Mouse (Mus musculus) erythroblast, embryonic 14.5 days (primary cell): Measurements from ENCODE around the gene Grk5.

Experiments
- GATA1 ChIP-seq: IDR thresholded peaks from 2 replicates; pipeline ENCODE4 v1.6.1; 2012; ENCODE audit warnings: low read length, inconsistent platforms, mixed read lengths
- TAL1 ChIP-seq: IDR thresholded peaks from 3 replicates; pipeline ENCODE4 v1.6.1; 2012; ENCODE audit warnings: low read length, inconsistent platforms, mixed read lengths

DNA sequence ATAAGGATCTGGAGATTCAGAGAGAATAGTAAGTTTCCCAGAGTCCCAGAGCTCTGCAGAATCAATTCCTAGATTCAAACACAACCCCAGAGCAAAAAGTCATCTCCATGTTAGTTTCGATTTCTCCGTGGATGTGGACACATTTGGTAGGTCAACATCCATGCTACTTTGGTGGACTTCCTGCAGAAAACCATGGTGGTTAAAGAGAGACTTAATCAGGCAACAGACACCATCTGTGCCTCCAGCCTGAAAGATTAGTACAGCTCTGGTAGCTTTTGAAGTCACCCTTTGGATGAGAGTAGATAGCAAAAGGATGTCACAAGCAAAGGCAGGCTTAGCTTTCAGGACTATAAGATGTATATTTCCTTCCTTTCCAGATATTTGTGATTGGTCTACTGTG is 111.4 kb downstream of the Grk5 start:
- TF ChIP-seq GATA1 (no peak), TAL1 (no peak)
